Mouse (Mus musculus): Measurements from ENCODE around the gene Snx10.

- TF ChIP-seq CTCF (IDR thresholded peaks at IDR 0.05; ENCODE audit: borderline replicate concordance, control insufficient read depth, extremely low read depth, insufficient read depth, low read length, poor library complexity) (no peak), POLR2A (IDR thresholded peaks at IDR 0.05; ENCODE audit: control insufficient read depth, extremely low read depth, insufficient read depth, low read length, poor library complexity) (no peak)
These were observed 50.4 kb downstream of the Snx10 start for GRCm38 (mm10) chr6:51574132-51574531.

Measured in thymus, adult 2 months (tissue).